22 mouse cellular contexts compared by ENCODE assay signal in genomic region chr11:60192534-60192933, GRCm38 (mm10). TPM values are rescaled to one million over a fixed set of nuclear protein-coding genes. Genes with fewer than 3 reads are reported as not detected.
DNase-seq lines count a peak whose midpoint lies in the region; ATAC-seq lines count a peak whose summit lies in the region.
"Had no signal": no experiment of that assay in that cellular context is flagged by ENCODE, and none has a peak within 500 bp of the region (broad histone marks: within the 10 kb centered on the region; RNA-seq: fewer than 3 reads in every experiment).

No protein-coding gene starts in this region.

- H3K9me3 ChIP-seq in forebrain, embryonic 14.5 days (replicated peaks; ENCODE audit: control insufficient read depth, low read length), result peaks cover 4% of the 10 kb centered on the region; the same call in 1 of the 2 replicates
- H3K9me3 ChIP-seq in forebrain, embryonic 10.5 days, result peaks cover 12% of the 10 kb centered on the region
- H3K9me3 ChIP-seq in liver, embryonic 16.5 days (replicated peaks; ENCODE audit: control insufficient read depth, low read length), result peaks cover 4% of the 10 kb centered on the region; the same call in 1 of the 2 replicates
- no peaks in the 10 kb centered on the region for H3K9me3 ChIP-seq in neural tube, embryonic 15.5 days (replicated peaks)
- H3K9me3 ChIP-seq: embryonic facial prominence, embryonic 15.5 days; lung, embryonic 15.5 days; stomach, embryonic 15.5 days had no signal

- peaks cover 92% of the 10 kb centered on the region for H3K36me3 ChIP-seq in forebrain, embryonic 14.5 days (ENCODE audit: control insufficient read depth, insufficient read depth, low read length)
- peaks cover 99% of the 10 kb centered on the region for H3K36me3 ChIP-seq in forebrain, embryonic 10.5 days (replicated peaks)
- H3K36me3 ChIP-seq in liver, embryonic 16.5 days (ENCODE audit: control insufficient read depth, insufficient read depth), result peaks cover 5% of the 10 kb centered on the region; the same call in 1 of the 2 replicates
- H3K36me3 ChIP-seq in neural tube, embryonic 15.5 days, result peaks cover 79% of the 10 kb centered on the region

- no peaks in the 10 kb centered on the region for H3K27me3 ChIP-seq in forebrain, embryonic 14.5 days (replicated peaks; ENCODE audit: control insufficient read depth, insufficient read depth, low read length)
- no peaks in the 10 kb centered on the region for H3K27me3 ChIP-seq in forebrain, embryonic 10.5 days (ENCODE audit: poor library complexity, severe bottlenecking)
- no peaks in the 10 kb centered on the region for H3K27me3 ChIP-seq in liver, embryonic 16.5 days (ENCODE audit: control insufficient read depth, insufficient read depth, low read depth, low read length)
- no peaks in the 10 kb centered on the region for H3K27me3 ChIP-seq in neural tube, embryonic 15.5 days (replicated peaks)
- H3K27me3 ChIP-seq: CH12.LX; embryonic facial prominence, embryonic 15.5 days; kidney, embryonic 15.5 days; lung, embryonic 15.5 days; stomach, embryonic 15.5 days had no signal

- no peak overlapping the region for H3K4me2 ChIP-seq in forebrain, embryonic 14.5 days (ENCODE audit: low read length)
- no peak overlapping the region for H3K4me2 ChIP-seq in liver, embryonic 16.5 days (ENCODE audit: low read depth, low read length)
- no peak overlapping the region for H3K4me2 ChIP-seq in neural tube, embryonic 15.5 days
- H3K4me2 ChIP-seq: embryonic facial prominence, embryonic 15.5 days; kidney, embryonic 15.5 days; lung, embryonic 15.5 days; stomach, embryonic 15.5 days had no signal

- ATAC-seq in forebrain, embryonic 14.5 days, result no peak
- 0 out of 2 replicates have a peak, but pooled peaks have one; percentile 16 for ATAC-seq in liver, embryonic 16.5 days (ENCODE audit: low read depth)
- no peak for ATAC-seq in neural tube, embryonic 15.5 days (ENCODE audit: low FRiP score)
- ATAC-seq: intestine, embryonic 16.5 days had no signal

- no peak overlapping the region for H3K4me3 ChIP-seq in forebrain, embryonic 14.5 days (ENCODE audit: low read depth, low read length)
- no peak overlapping the region for H3K4me3 ChIP-seq in forebrain, embryonic 10.5 days
- H3K4me3 ChIP-seq in liver, embryonic 16.5 days (ENCODE audit: low read depth, low read length), result no peak overlapping the region
- H3K4me3 ChIP-seq in neural tube, embryonic 15.5 days (replicated peaks), result no peak overlapping the region
- H3K4me3 ChIP-seq: embryonic facial prominence, embryonic 15.5 days; kidney, embryonic 15.5 days; lung, embryonic 15.5 days; stomach, embryonic 15.5 days had no signal

- 0 out of 2 replicates have a peak overlapping the region, but pooled peaks have one; percentile 14 for H3K27ac ChIP-seq in forebrain, embryonic 14.5 days (ENCODE audit: low read depth, low read length)
- no peak overlapping the region for H3K27ac ChIP-seq in forebrain, embryonic 10.5 days
- H3K27ac ChIP-seq in liver, embryonic 16.5 days (ENCODE audit: low read length), result no peak overlapping the region
- 0 out of 2 replicates have a peak overlapping the region, but pooled peaks have one; percentile 5 for H3K27ac ChIP-seq in neural tube, embryonic 15.5 days (replicated peaks)
- H3K27ac ChIP-seq: embryonic facial prominence, embryonic 15.5 days; kidney, embryonic 15.5 days; lung, embryonic 15.5 days; macrophage; stomach, embryonic 15.5 days had no signal

- no peaks in the 10 kb centered on the region; the same call in 1 of the 2 replicates for H3K4me1 ChIP-seq in forebrain, embryonic 14.5 days (ENCODE audit: control insufficient read depth, insufficient read depth, low read length)
- peaks cover 6% of the 10 kb centered on the region; the same call in 1 of the 2 replicates for H3K4me1 ChIP-seq in forebrain, embryonic 10.5 days
- no peaks in the 10 kb centered on the region for H3K4me1 ChIP-seq in liver, embryonic 16.5 days (ENCODE audit: control insufficient read depth, low read depth, low read length)
- 0 out of 2 replicates have a peak, but pooled peaks cover 5% of the 10 kb centered on the region for H3K4me1 ChIP-seq in neural tube, embryonic 15.5 days
- H3K4me1 ChIP-seq: stomach, embryonic 15.5 days had no signal

- DNase-seq in forebrain, embryonic 14.5 days (ENCODE audit: low spot score), result no peak
- DNase-seq in forebrain, embryonic 10.5 days (ENCODE audit: extremely low spot score, low spot score), result no peak
- DNase-seq in liver, result no peak
- peak; percentile 2 for DNase-seq in thymus, postnatal 25 days
- no peak for DNase-seq in thymus, postnatal 36 days
- no peak for DNase-seq in urinary bladder, adult 2 months (ENCODE audit: low spot score)
- DNase-seq: adrenal gland, postnatal 25 days; cerebellum, adult 11 months; cerebellum, postnatal 14 days; gastrocnemius, postnatal 36 days; midbrain, embryonic 14.5 days; right cerebral cortex, adult 18-20 months; spleen, adult 18-20 months had no signal

- WGBS in forebrain, embryonic 14.5 days, result 80% methylated on average over 6 of the region's 6 CpGs
- 82% methylated on average over 6 of the region's 6 CpGs for WGBS in forebrain, embryonic 10.5 days
- WGBS in liver, embryonic 16.5 days (ENCODE audit: insufficient replicate concordance), result 36% methylated on average over 6 of the region's 6 CpGs
- WGBS in neural tube, embryonic 15.5 days, result 85% methylated on average over 6 of the region's 6 CpGs

- no peak overlapping the region for H3K9ac ChIP-seq in forebrain, embryonic 14.5 days (ENCODE audit: low read length)
- no peak overlapping the region for H3K9ac ChIP-seq in liver, embryonic 16.5 days (ENCODE audit: low read depth, low read length)
- no peak overlapping the region for H3K9ac ChIP-seq in neural tube, embryonic 15.5 days (replicated peaks)
- H3K9ac ChIP-seq: embryonic facial prominence, embryonic 15.5 days; kidney, embryonic 15.5 days; lung, embryonic 15.5 days; stomach, embryonic 15.5 days had no signal

RNA-seq across cellular contexts. Expression of gene Srebf1, which starts 29.8 kb away (rescaled TPM):
- polyA plus RNA-seq in forebrain, embryonic 14.5 days (2014; fragmentation: Nextera tagmentation; extraction: Ambion mirVana), result 42.6 and 44.3 TPM in 2 replicates
- 59.3 and 66.1 TPM in 2 replicates for polyA plus RNA-seq in forebrain, embryonic 10.5 days (2016; fragmentation: Nextera tagmentation; extraction: Ambion mirVana)
- polyA plus RNA-seq in liver, embryonic 16.5 days (2015; fragmentation: Nextera tagmentation; extraction: Ambion mirVana), result 42.7 and 51.7 TPM in 2 replicates
- polyA plus RNA-seq in neural tube, embryonic 15.5 days (2015; fragmentation: Nextera tagmentation; extraction: Ambion mirVana), result 44.2 and 50.0 TPM in 2 replicates
- polyA plus RNA-seq in urinary bladder, adult 2 months (2012; rRNA removed), result 157 and 168 TPM in 2 replicates

Comparison
In these comparisons a context has a peak if more than half of its experiments do, and no peak if none do; other contexts are left out.
1. H3K27ac ChIP-seq: peak in forebrain, embryonic 14.5 days (single experiment) and neural tube, embryonic 15.5 days (single experiment); none in forebrain, embryonic 10.5 days (single experiment) and liver, embryonic 16.5 days (single experiment).